Mouse (Mus musculus) liver, embryonic 11.5 days (tissue): ENCODE measurements around the gene Nthl1. TPM values are rescaled to one million over a fixed set of nuclear protein-coding genes. Genes with fewer than 3 reads are reported as not detected.

Source experiments
- ATAC-seq: fragments of 200-750 bp; cut with Nextera tagmentation; replicated peaks from 2 replicates; pipeline ENCODE4 v1.8.0; 2017; ENCODE audit warnings: moderate number of reproducible peaks, mild to moderate bottlenecking, moderate TSS enrichment, moderate library complexity; ENCODE audit not compliant: low FRiP score
- DNase-seq: peaks from one replicate; pipeline ENCODE4 v3.0.0-alpha.2; 2017; ENCODE audit warnings: low spot score
- H3K27ac ChIP-seq: fragments of 300-500 bp; sonication (generic); 2 replicates; pipeline ENCODE4 v1.5.1; 2014; ENCODE audit warnings: mild to moderate bottlenecking, low read depth, low read length, control low read depth
- H3K27me3 ChIP-seq: fragments of 300-500 bp; sonication (generic); replicated peaks from 2 replicates; pipeline ENCODE4 v1.6.1; 2014; ENCODE audit warnings: low read length, mixed read lengths; ENCODE audit not compliant: control insufficient read depth, insufficient read depth
- H3K36me3 ChIP-seq: fragments of 300-500 bp; sonication (generic); 2 replicates; pipeline ENCODE4 v1.6.1; 2014; ENCODE audit warnings: mild to moderate bottlenecking, low read length, moderate library complexity, mixed read lengths; ENCODE audit not compliant: control insufficient read depth, insufficient read depth
- H3K4me1 ChIP-seq: fragments of 300-500 bp; sonication (generic); replicated peaks from 2 replicates; pipeline ENCODE4 v1.6.1; 2014; ENCODE audit warnings: low read length, mixed read lengths; ENCODE audit not compliant: control insufficient read depth, insufficient read depth
- H3K4me2 ChIP-seq: fragments of 300-500 bp; sonication (generic); 2 replicates; pipeline ENCODE4 v1.6.1; 2014; ENCODE audit warnings: mild to moderate bottlenecking, control low read depth, moderate library complexity
- H3K4me3 ChIP-seq: fragments of 300-500 bp; sonication (generic); 2 replicates; pipeline ENCODE4 v1.5.1; 2014; ENCODE audit warnings: low read depth, low read length, control low read depth
- H3K9ac ChIP-seq: fragments of 300-500 bp; sonication (generic); 2 replicates; pipeline ENCODE4 v1.6.1; 2014; ENCODE audit warnings: low read depth, low read length, control low read depth
- H3K9me3 ChIP-seq: fragments of 300-500 bp; sonication (generic); 2 replicates; pipeline ENCODE4 v1.6.1; 2016; ENCODE audit warnings: low read length, inconsistent platforms, mixed read lengths; ENCODE audit not compliant: control insufficient read depth
- WGBS: fragments of 180-500 bp; shearing (Covaris S2); extraction: QIAGEN DNeasy Blood & Tissue Kit; methylation state at CpG from one replicate; pipeline ENCODE4 v1.1.7; 2014; 5-methylcytosine and 5-hydroxymethylcytosine counted together
- polyA plus RNA-seq: library from polyadenylated mRNA; unstranded; fragments of >200 nt; fragmentation: Nextera tagmentation; extraction: Ambion mirVana; gene quantifications from 2 replicates; pipeline ENCODE4 v1.2.1, GENCODE M21; 2014

Gene Nthl1
- polyA plus RNA-seq, 1 experiment from 2014 or later = 21.0 TPM

- Histone ChIP-seq H3K36me3 (peaks cover 5% of the 10 kb centered on the region), H3K4me2 (no peak overlapping the region), H3K27me3 (no peaks in the 10 kb centered on the region), H3K27ac (no peak overlapping the region), H3K9ac (no peak overlapping the region), H3K4me1 (peaks cover 14% of the 10 kb centered on the region), H3K4me3 (no peak overlapping the region), H3K9me3 (no peaks in the 10 kb centered on the region)
- WGBS = 93% methylated on average over 5 of the region's 5 CpGs
- no peak for DNase-seq
- no peak for ATAC-seq
Observed at GRCm38 (mm10) chr17:24635694-24636093, 3.2 kb downstream of the Nthl1 start.

- WGBS = 61% methylated on average over 5 of the region's 5 CpGs
- no peak overlapping the region for H3K27ac ChIP-seq
- H3K4me3 ChIP-seq = no peak overlapping the region
- no peak overlapping the region for H3K4me2 ChIP-seq
- ATAC-seq = no peak
- peaks cover 14% of the 10 kb centered on the region for H3K4me1 ChIP-seq
- H3K36me3 ChIP-seq = peaks cover 5% of the 10 kb centered on the region
- no peaks in the 10 kb centered on the region for H3K27me3 ChIP-seq
- no peaks in the 10 kb centered on the region for H3K9me3 ChIP-seq
- DNase-seq = no peak
- no peak overlapping the region for H3K9ac ChIP-seq
Observed at GRCm38 (mm10) chr17:24636781-24637481, 4.5 kb downstream of the Nthl1 start.

GRCm38 (mm10) chr17:24638214-24638613 is 5.7 kb downstream of the Nthl1 start:
- peaks cover 10% of the 10 kb centered on the region for H3K4me1 ChIP-seq
- no peak overlapping the region for H3K4me2 ChIP-seq
- no peak overlapping the region for H3K4me3 ChIP-seq
- DNase-seq = no peak
- 90% methylated on average over 4 of the region's 4 CpGs for WGBS
- ATAC-seq = no peak
- peaks cover 5% of the 10 kb centered on the region for H3K36me3 ChIP-seq
- no peak overlapping the region; the same call in 1 of the 2 replicates for H3K9ac ChIP-seq
- H3K27me3 ChIP-seq = no peaks in the 10 kb centered on the region
- no peak overlapping the region for H3K27ac ChIP-seq
- H3K9me3 ChIP-seq = no peaks in the 10 kb centered on the region

GRCm38 (mm10) chr17:24638840-24639239 is 6.4 kb downstream of the Nthl1 start:
- 68% methylated on average over 9 of the region's 9 CpGs for WGBS
- H3K9ac ChIP-seq = no peak overlapping the region
- H3K36me3 ChIP-seq = peaks cover 5% of the 10 kb centered on the region; the same call in 1 of the 2 replicates
- no peak overlapping the region for H3K27ac ChIP-seq
- H3K4me3 ChIP-seq = no peak overlapping the region
- H3K4me1 ChIP-seq = peaks cover 6% of the 10 kb centered on the region
- DNase-seq (no peak), ATAC-seq (0 out of 2 replicates have a peak, but pooled peaks have one; percentile 21)
- H3K27me3 ChIP-seq = no peaks in the 10 kb centered on the region
- H3K4me2 ChIP-seq = no peak overlapping the region
- no peaks in the 10 kb centered on the region for H3K9me3 ChIP-seq

- Histone ChIP-seq H3K27me3 (no peaks in the 10 kb centered on the region), H3K27ac (no peak overlapping the region), H3K4me1 (peaks cover 13% of the 10 kb centered on the region), H3K9me3 (no peaks in the 10 kb centered on the region), H3K36me3 (peaks cover 5% of the 10 kb centered on the region; the same call in 1 of the 2 replicates), H3K4me2 (no peak overlapping the region), H3K9ac (no peak overlapping the region), H3K4me3 (no peak overlapping the region)
- ATAC-seq (no peak), DNase-seq (no peak)
- WGBS = 80% methylated on average over 5 of the region's 5 CpGs
Observed at GRCm38 (mm10) chr17:24639571-24639988, 7.1 kb downstream of the Nthl1 start.

GRCm38 (mm10) chr17:24640119-24640518 is 7.6 kb downstream of the Nthl1 start:
- H3K36me3 ChIP-seq = peaks cover 5% of the 10 kb centered on the region; the same call in 1 of the 2 replicates
- H3K27ac ChIP-seq = no peak overlapping the region
- peaks cover 18% of the 10 kb centered on the region for H3K4me1 ChIP-seq
- WGBS = 85% methylated on average over 7 of the region's 7 CpGs
- H3K9me3 ChIP-seq = no peaks in the 10 kb centered on the region
- H3K27me3 ChIP-seq = no peaks in the 10 kb centered on the region
- H3K4me3 ChIP-seq = no peak overlapping the region
- DNase-seq (no peak), ATAC-seq (no peak)
- no peak overlapping the region for H3K4me2 ChIP-seq
- no peak overlapping the region for H3K9ac ChIP-seq

GRCm38 (mm10) chr17:24640581-24640980 is 8.1 kb downstream of the Nthl1 start:
- ATAC-seq (no peak), DNase-seq (no peak)
- Histone ChIP-seq H3K27ac (no peak overlapping the region), H3K9me3 (no peaks in the 10 kb centered on the region), H3K27me3 (no peaks in the 10 kb centered on the region), H3K4me3 (no peak overlapping the region), H3K4me2 (no peak overlapping the region), H3K4me1 (peaks cover 22% of the 10 kb centered on the region), H3K9ac (no peak overlapping the region), H3K36me3 (peaks cover 5% of the 10 kb centered on the region; the same call in 1 of the 2 replicates)
- 95% methylated on average over 15 of the region's 15 CpGs for WGBS

GRCm38 (mm10) chr17:24641944-24642343 is 9.5 kb downstream of the Nthl1 start:
- ATAC-seq (no peak), DNase-seq (no peak)
- Histone ChIP-seq H3K4me1 (peaks cover 26% of the 10 kb centered on the region), H3K9ac (no peak overlapping the region), H3K9me3 (no peaks in the 10 kb centered on the region), H3K27me3 (no peaks in the 10 kb centered on the region), H3K36me3 (peaks cover 5% of the 10 kb centered on the region; the same call in 1 of the 2 replicates), H3K4me3 (no peak overlapping the region), H3K27ac (no peak overlapping the region), H3K4me2 (no peak overlapping the region)
- 91% methylated on average over 14 of the region's 14 CpGs for whole genome bisulfite sequencing

GRCm38 (mm10) chr17:24642791-24643343 is 10.4 kb downstream of the Nthl1 start:
- H3K4me3 ChIP-seq = no peak overlapping the region
- H3K9ac ChIP-seq = no peak overlapping the region
- no peaks in the 10 kb centered on the region for H3K27me3 ChIP-seq
- peaks cover 5% of the 10 kb centered on the region; the same call in 1 of the 2 replicates for H3K36me3 ChIP-seq
- ATAC-seq = no peak
- H3K27ac ChIP-seq = no peak overlapping the region
- no peak for DNase-seq
- H3K4me2 ChIP-seq = no peak overlapping the region
- H3K4me1 ChIP-seq = peaks cover 29% of the 10 kb centered on the region
- no peaks in the 10 kb centered on the region for H3K9me3 ChIP-seq
- 68% methylated on average over 6 of the region's 6 CpGs for WGBS
